Mouse (Mus musculus) forebrain, postnatal 0 days (tissue): ENCODE measurements around the gene Samd13. TPM values are rescaled to one million over a fixed set of nuclear protein-coding genes. Genes with fewer than 3 reads are reported as not detected.
A peak's percentile ranks its signal among the peaks of the same experiment; 100 is the strongest.

ENCODE experiments used
- ATAC-seq: fragments of 200-750 bp; cut with Nextera tagmentation; 2 replicates; pipeline ENCODE4 v1.8.0; 2017; ENCODE audit warnings: mild to moderate bottlenecking, moderate library complexity
- DNase-seq: peaks from one replicate; pipeline ENCODE4 v3.0.0-alpha.2; 2015
- H3K27ac ChIP-seq: fragments of 300-500 bp; sonication (generic); 2 replicates; pipeline ENCODE4 v1.5.1; 2014; ENCODE audit warnings: low read depth, mild to moderate bottlenecking, antibody characterized with exemption, low read length, moderate library complexity, mixed read lengths
- H3K27me3 ChIP-seq: fragments of 300-500 bp; sonication (generic); 2 replicates; pipeline ENCODE4 v1.6.1; 2014; ENCODE audit warnings: mild to moderate bottlenecking, low read length, mixed read lengths; ENCODE audit not compliant: insufficient read depth
- H3K36me3 ChIP-seq: fragments of 300-500 bp; sonication (generic); 2 replicates; pipeline ENCODE4 v1.6.1; 2014; ENCODE audit warnings: mild to moderate bottlenecking, moderate library complexity; ENCODE audit not compliant: insufficient read depth
- H3K4me1 ChIP-seq: fragments of 300-500 bp; sonication (generic); 2 replicates; pipeline ENCODE4 v1.6.1; 2014; ENCODE audit warnings: antibody characterized with exemption; ENCODE audit not compliant: insufficient read depth
- H3K4me2 ChIP-seq: fragments of 300-500 bp; sonication (generic); 2 replicates; pipeline ENCODE4 v1.6.1; 2014; ENCODE audit warnings: low read depth, mild to moderate bottlenecking, moderate library complexity
- H3K4me3 ChIP-seq: fragments of 300-500 bp; sonication (generic); 2 replicates; pipeline ENCODE4 v1.5.1; 2014; ENCODE audit warnings: low read depth, low read length, mixed read lengths
- H3K9ac ChIP-seq: fragments of 300-500 bp; sonication (generic); 2 replicates; pipeline ENCODE4 v1.6.1; 2014; ENCODE audit warnings: mild to moderate bottlenecking
- H3K9me3 ChIP-seq: fragments of 300-500 bp; sonication (generic); 2 replicates; pipeline ENCODE4 v1.6.1; 2016; ENCODE audit warnings: low read length
- CTCF ChIP-seq: sonication (generic); IDR thresholded peaks from 2 replicates; pipeline ENCODE4 v1.5.1; 2016; ENCODE audit warnings: antibody characterized with exemption, control low read depth, low read depth
- WGBS: fragments of 180-500 bp; shearing (Covaris S2); extraction: QIAGEN DNeasy Blood & Tissue Kit; methylation state at CpG from one replicate; pipeline ENCODE4 v1.1.7; 2014; 5-methylcytosine and 5-hydroxymethylcytosine counted together
- polyA plus RNA-seq: library from polyadenylated mRNA; unstranded; fragments of >200 nt; fragmentation: Nextera tagmentation; extraction: Ambion mirVana; gene quantifications from 2 replicates; pipeline ENCODE4 v1.2.1, GENCODE M21; 2015
- total RNA-seq: library from RNA; depleted of rRNA; stranded (reverse); fragments of >200 nt; gene quantifications from 2 replicates; pipeline ENCODE4 v1.2.3, GENCODE M21; 2014

Samd13 gene
- total and polyA plus RNA-seq, 2 experiments from 2014 or later, result 0.33 to 0.57 TPM

DNA sequence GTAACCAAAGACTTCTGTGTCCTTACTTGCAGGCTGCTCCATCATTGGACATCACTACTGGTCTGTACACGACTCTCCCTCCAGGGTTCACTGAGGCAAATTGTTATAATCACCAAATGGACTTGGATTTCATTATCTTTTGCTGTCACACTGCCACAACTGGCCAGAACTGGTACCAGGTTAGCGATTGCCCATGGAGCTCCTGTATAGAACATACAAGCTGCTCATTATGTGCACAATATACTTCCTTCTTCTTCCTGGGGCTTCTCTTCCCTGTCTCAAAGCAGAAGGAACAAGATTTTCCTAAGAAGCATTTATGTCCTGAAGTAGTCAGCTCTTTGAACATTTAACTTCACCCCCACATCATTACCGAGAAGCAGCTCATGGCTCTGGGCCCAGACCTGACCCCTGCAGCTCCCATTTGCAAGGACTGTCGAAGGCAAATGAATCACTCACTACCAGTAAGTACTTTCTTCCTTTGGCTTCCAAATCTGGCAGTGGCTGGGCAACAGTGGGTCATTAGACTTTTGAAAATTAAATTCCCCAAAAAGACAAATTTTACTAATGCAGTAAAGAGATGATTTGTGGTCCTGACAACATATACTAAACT, 43.5 kb downstream of the Samd13 start:
- 0 out of 2 replicates have a peak overlapping the region, but pooled peaks have one; percentile 29 for H3K27ac ChIP-seq
- no peaks in the 10 kb centered on the region for H3K27me3 ChIP-seq
- H3K36me3 ChIP-seq, result no peaks in the 10 kb centered on the region
- H3K4me3 ChIP-seq, result no peak overlapping the region
- ATAC-seq, result peak; percentile 51
- H3K9me3 ChIP-seq, result no peaks in the 10 kb centered on the region
- H3K9ac ChIP-seq, result no peak overlapping the region
- DNase-seq, result no peak
- no peak for TF ChIP-seq CTCF
- H3K4me1 ChIP-seq, result no peaks in the 10 kb centered on the region
- WGBS, result 34% methylated on average over 4 of the region's 4 CpGs
- no peak overlapping the region for H3K4me2 ChIP-seq

DNA sequence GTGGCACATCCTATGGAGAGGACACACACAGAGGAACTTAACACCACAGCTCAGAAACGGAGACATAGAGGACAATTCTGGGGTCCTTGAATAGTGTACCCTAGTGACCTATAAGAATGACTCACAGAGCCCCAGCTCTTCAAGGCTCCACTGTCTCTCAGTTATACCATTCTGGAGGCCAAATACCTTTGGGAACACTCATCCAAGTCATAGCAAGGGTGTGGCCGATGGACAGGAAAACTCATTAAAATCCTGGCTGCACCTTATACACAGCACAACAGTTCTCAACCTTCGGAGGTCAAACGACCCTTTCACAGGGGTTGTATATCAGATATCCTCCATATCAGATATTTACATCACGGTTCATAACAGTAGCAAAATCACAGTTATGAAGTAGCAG, 52.9 kb downstream of the Samd13 start:
- H3K27ac ChIP-seq, result no peak overlapping the region
- no peak overlapping the region for H3K4me3 ChIP-seq
- H3K9ac ChIP-seq, result no peak overlapping the region
- H3K4me1 ChIP-seq, result peaks cover 3% of the 10 kb centered on the region; the same call in 1 of the 2 replicates
- H3K36me3 ChIP-seq, result no peaks in the 10 kb centered on the region
- DNase-seq (no peak), ATAC-seq (no peak)
- no peaks in the 10 kb centered on the region for H3K27me3 ChIP-seq
- TF ChIP-seq CTCF, result no peak
- H3K4me2 ChIP-seq, result no peak overlapping the region
- 87% methylated on average over 5 of the region's 5 CpGs for WGBS
- no peaks in the 10 kb centered on the region for H3K9me3 ChIP-seq

DNA sequence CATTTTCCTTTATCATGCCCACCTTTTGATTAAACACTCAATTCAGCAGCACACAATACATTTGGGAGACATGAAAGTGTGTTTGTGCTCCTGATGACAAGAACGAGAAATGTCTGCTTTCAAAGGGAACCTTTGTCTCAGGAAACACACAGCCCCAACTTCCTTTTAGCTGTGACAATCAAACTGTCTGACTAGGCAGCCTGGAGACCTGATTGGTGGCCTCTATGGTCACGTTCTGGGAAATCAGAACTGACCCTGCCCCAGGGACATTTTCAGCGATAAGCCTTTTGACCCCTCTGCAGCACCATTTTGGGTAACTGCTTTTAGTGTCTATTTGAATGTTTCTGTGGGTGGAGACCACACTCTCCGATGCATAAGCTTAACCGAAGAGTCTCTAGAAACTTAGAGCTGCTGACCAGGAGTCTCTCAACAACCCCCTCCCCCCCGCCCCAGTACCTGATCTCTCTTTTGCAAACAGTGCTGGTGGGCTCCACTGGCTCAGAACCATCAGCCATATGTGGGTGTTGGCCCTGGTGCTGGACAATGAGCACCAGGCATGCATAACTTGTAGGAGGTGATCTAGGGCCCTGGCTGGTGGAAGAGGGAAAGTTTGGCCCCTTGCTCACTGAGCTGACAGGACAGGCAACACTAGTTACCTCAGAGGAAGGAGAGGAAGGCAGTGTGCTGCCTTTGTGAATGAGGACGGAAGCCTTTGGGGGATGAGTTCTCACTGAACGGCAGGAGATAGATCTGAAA, 57.0 kb downstream of the Samd13 start:
- H3K27me3 ChIP-seq, result no peaks in the 10 kb centered on the region
- H3K9me3 ChIP-seq, result no peaks in the 10 kb centered on the region
- DNase-seq, result no peak
- no peak for TF ChIP-seq CTCF
- no peak overlapping the region for H3K9ac ChIP-seq
- 58% methylated on average over 8 of the region's 8 CpGs for WGBS
- H3K27ac ChIP-seq, result no peak overlapping the region
- no peaks in the 10 kb centered on the region for H3K36me3 ChIP-seq
- peaks cover 3% of the 10 kb centered on the region; the same call in 1 of the 2 replicates for H3K4me1 ChIP-seq
- ATAC-seq, result no peak
- no peak overlapping the region for H3K4me3 ChIP-seq
- no peak overlapping the region for H3K4me2 ChIP-seq

DNA sequence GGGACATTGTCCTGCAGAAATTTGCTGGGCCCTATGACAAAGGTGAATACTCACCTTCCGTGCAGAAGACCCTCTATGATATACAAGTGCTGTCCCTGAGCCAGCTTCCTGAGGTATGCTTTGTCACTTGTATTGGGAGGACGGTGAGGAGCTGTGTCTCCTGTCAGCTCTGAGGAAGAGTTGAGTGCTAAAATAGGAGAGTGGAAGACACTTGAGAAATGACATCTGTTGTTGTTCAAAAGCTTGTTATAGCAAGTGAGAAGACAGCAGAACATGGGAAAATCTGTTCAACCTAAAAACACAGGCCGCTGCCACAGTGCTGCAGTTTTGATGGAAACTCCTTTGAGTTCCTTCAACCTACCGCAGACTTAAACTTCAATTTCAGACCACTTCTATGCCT, 59.6 kb downstream of the Samd13 start:
- peak; percentile 21 for DNase-seq
- no peak overlapping the region for H3K4me2 ChIP-seq
- H3K27ac ChIP-seq, result no peak overlapping the region
- H3K4me1 ChIP-seq, result peaks cover 6% of the 10 kb centered on the region
- H3K9ac ChIP-seq, result no peak overlapping the region
- 72% methylated on average over 4 of the region's 4 CpGs for WGBS
- no peaks in the 10 kb centered on the region for H3K9me3 ChIP-seq
- H3K27me3 ChIP-seq, result no peaks in the 10 kb centered on the region
- peak; percentile 40 for ATAC-seq
- TF ChIP-seq CTCF, result no peak
- no peaks in the 10 kb centered on the region for H3K36me3 ChIP-seq
- no peak overlapping the region for H3K4me3 ChIP-seq

DNA sequence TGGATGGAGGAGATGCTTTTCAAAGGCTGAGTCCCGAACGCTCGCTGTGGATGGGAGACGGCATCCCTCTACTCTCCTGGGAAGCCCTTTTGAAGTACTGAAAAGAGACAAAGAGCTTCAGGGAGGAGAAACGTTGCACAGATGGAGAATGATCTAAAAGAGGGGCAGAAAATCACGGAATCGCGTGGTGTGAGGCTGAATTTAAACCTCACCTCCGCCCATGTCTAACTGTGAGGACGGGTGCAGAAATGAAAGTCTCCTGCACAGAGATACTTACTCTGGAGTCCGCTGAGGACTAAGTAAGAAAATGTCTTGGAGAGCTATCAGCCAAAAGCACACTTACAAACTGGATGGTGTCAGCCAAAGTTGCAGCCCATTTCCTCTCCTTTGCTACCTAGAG, 63.4 kb downstream of the Samd13 start:
- ATAC-seq (no peak), DNase-seq (no peak)
- Histone ChIP-seq H3K4me2 (no peak overlapping the region), H3K4me1 (peaks cover 8% of the 10 kb centered on the region; the same call in 1 of the 2 replicates), H3K27ac (no peak overlapping the region), H3K27me3 (no peaks in the 10 kb centered on the region), H3K9ac (no peak overlapping the region), H3K4me3 (no peak overlapping the region), H3K9me3 (no peaks in the 10 kb centered on the region), H3K36me3 (no peaks in the 10 kb centered on the region)
- no peak for TF ChIP-seq CTCF
- whole genome bisulfite sequencing, result 84% methylated on average over 11 of the region's 11 CpGs

DNA sequence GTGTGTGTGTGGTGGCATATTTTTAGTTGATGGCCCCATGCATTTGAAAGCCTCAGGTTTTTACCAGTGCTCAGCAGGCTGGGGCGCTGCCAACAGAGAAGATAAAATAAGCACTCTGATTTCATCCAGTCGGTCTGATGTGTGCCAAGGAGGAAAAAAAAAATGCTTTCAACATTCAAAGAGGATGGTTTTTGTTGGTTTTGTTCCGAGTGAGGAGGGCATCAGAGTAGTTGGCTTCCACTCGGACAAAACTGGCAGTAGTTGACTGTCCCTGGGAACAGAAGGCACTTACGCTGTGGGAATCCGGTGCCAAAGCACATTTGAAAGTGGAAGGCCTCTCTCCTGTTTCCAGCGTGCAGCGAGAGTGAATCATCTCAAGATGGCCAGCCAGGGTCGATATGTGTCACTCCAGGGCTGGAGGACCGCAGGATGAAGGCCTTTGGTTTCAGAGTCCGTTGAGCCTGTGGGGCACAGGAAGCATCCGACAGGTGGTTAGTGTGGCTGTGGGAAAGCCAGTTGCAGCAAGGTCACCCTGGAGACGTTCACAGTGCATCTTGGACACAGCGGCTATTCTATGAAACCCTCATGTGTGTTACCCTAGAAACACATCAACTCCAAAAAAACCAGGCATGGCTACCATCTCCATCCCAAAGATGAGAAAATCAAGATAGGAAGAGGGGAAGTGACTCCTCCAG, 64.7 kb downstream of the Samd13 start:
- DNase-seq, result peak; percentile 83
- Histone ChIP-seq H3K9me3 (no peaks in the 10 kb centered on the region), H3K36me3 (no peaks in the 10 kb centered on the region), H3K27ac (peak overlapping the region; percentile 73), H3K4me2 (no peak overlapping the region), H3K4me1 (peaks cover 8% of the 10 kb centered on the region; the same call in 1 of the 2 replicates), H3K27me3 (no peaks in the 10 kb centered on the region), H3K9ac (no peak overlapping the region), H3K4me3 (no peak overlapping the region)
- ATAC-seq, result peak; percentile 83
- no peak for TF ChIP-seq CTCF
- 61% methylated on average over 14 of the region's 14 CpGs for WGBS

DNA sequence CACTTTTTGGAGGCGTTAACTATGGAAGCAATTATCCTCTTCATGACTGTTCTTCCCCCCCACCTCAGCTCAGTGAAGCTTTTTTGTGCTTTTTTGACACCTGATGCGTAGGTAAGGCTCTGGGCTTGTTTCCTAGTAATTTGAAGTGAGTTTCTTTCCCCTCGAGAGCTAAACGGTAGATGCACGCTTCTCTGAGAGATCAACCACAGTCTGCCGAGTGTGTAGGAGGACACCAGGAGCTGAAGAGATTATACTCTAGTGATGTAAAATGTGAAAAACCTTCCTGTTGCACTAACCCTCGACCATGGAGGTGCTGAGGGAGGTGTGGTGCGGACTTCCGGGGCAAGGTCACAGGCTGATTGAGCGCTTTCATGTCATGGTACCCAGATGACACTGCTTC, 65.3 kb downstream of the Samd13 start:
- H3K4me2 ChIP-seq, result no peak overlapping the region
- peaks cover 8% of the 10 kb centered on the region; the same call in 1 of the 2 replicates for H3K4me1 ChIP-seq
- no peaks in the 10 kb centered on the region for H3K36me3 ChIP-seq
- H3K27ac ChIP-seq, result peak overlapping the region; percentile 73
- no peak for DNase-seq
- peak; percentile 24 for ATAC-seq
- no peak overlapping the region for H3K4me3 ChIP-seq
- WGBS, result 71% methylated on average over 10 of the region's 10 CpGs
- H3K27me3 ChIP-seq, result no peaks in the 10 kb centered on the region
- no peaks in the 10 kb centered on the region for H3K9me3 ChIP-seq
- TF ChIP-seq CTCF, result no peak
- no peak overlapping the region for H3K9ac ChIP-seq
